Mouse (Mus musculus): ENCODE measurements around the gene Eno4. TPM values are rescaled to one million over a fixed set of nuclear protein-coding genes. Genes with fewer than 3 reads are reported as not detected.

Gene Eno4
- polyA plus RNA-seq, 1 experiment = not detected

GRCm38 (mm10) chr19:59006577-59007340 is 63.5 kb downstream of the Eno4 start:
- TF ChIP-seq CTCF (IDR thresholded peaks at IDR 0.05; ENCODE audit: low read depth, low read length) (no peak), POLR2A (IDR thresholded peaks at IDR 0.05; ENCODE audit: borderline replicate concordance, low read depth, low read length) (no peak)
- H3K4me3 ChIP-seq (ENCODE audit: insufficient read depth, low read length) = no peak overlapping the region
- H3K27ac ChIP-seq (ENCODE audit: insufficient read depth, low read depth, low read length) = no peak overlapping the region
- no peaks in the 10 kb centered on the region for H3K4me1 ChIP-seq (ENCODE audit: control insufficient read depth, insufficient read depth, low read length)

DNA sequence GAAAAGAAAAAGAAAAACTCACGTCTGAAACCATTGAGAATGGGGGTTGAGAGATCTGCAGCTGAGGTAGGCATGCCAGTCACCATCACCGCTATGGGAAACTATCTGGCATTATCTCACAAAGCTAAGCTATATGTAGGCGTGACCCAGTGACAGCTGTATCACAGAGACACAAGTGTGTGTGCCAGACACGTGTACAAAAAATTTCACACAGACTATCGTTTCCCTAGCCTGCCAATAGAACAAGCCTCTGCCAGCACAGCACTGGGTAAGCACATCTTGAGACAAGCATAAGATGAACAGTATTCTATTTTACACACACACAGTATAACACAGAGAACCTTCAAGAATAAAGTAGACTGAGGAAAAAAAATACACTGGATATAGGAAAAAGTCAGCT is 67.6 kb downstream of the Eno4 start:
- Histone ChIP-seq H3K4me3 (ENCODE audit: insufficient read depth, low read length) (no peak overlapping the region), H3K27ac (ENCODE audit: insufficient read depth, low read depth, low read length) (no peak overlapping the region), H3K4me1 (ENCODE audit: control insufficient read depth, insufficient read depth, low read length) (no peaks in the 10 kb centered on the region)
- no peak for TF ChIP-seq CTCF (IDR thresholded peaks at IDR 0.05; ENCODE audit: low read depth, low read length)

Other genes with a start within 250 kb of the Eno4 start
- not detected in 2 replicates for gene Pnliprp1, start 214.5 kb upstream of the Eno4 start, polyA plus RNA-seq (2012; ENCODE audit: insufficient read depth, insufficient read length, missing spikeins)
- not detected in 2 replicates for gene Pnliprp2, start 183.7 kb upstream of the Eno4 start, polyA plus RNA-seq (2012; ENCODE audit: insufficient read depth, insufficient read length, missing spikeins)
- gene 1700019N19Rik, start 149.0 kb upstream of the Eno4 start, polyA plus RNA-seq (2012; ENCODE audit: insufficient read depth, insufficient read length, missing spikeins) = not detected in 2 replicates
- 0.45 TPM in 1 of 2 replicates, not detected in the other for gene Hspa12a, start 229 bp downstream of the Eno4 start, polyA plus RNA-seq (2012; ENCODE audit: insufficient read depth, insufficient read length, missing spikeins)
- gene Shtn1, start 132.7 kb downstream of the Eno4 start, polyA plus RNA-seq (2012; ENCODE audit: insufficient read depth, insufficient read length, missing spikeins) = 79.0 and 83.6 TPM in 2 replicates
- not detected in 2 replicates for gene Vax1, start 226.6 kb downstream of the Eno4 start, polyA plus RNA-seq (2012; ENCODE audit: insufficient read depth, insufficient read length, missing spikeins)

All from bone marrow macrophage, adult 2 months (primary cell).